Mouse (Mus musculus) erythroblast, embryonic 14.5 days (primary cell): ENCODE results near the gene Fam184b. TPM values are rescaled to one million over a fixed set of nuclear protein-coding genes. Genes with fewer than 3 reads are reported as not detected.

ENCODE experiments used
- H3K27me3 ChIP-seq: 2 replicates; pipeline ENCODE4 v1.6.1; 2012; ENCODE audit warnings: inconsistent platforms; ENCODE audit not compliant: control insufficient read depth
- H3K36me3 ChIP-seq: 2 replicates; pipeline ENCODE4 v1.6.1; 2012; ENCODE audit warnings: mild to moderate bottlenecking, inconsistent platforms; ENCODE audit not compliant: control insufficient read depth
- H3K4me1 ChIP-seq: 2 replicates; pipeline ENCODE4 v1.6.1; 2012; ENCODE audit warnings: inconsistent platforms; ENCODE audit not compliant: control insufficient read depth
- H3K4me3 ChIP-seq: replicated peaks from 2 replicates; pipeline ENCODE3; 2012; ENCODE audit warnings: moderate library complexity, mild to moderate bottlenecking, inconsistent platforms
- H3K9me3 ChIP-seq: 2 replicates; pipeline ENCODE4 v1.6.1; 2012; ENCODE audit warnings: low read length, inconsistent platforms, mixed read lengths; ENCODE audit not compliant: control insufficient read depth
- GATA1 ChIP-seq: IDR thresholded peaks from 2 replicates; pipeline ENCODE4 v1.6.1; 2012; ENCODE audit warnings: low read length, inconsistent platforms, mixed read lengths
- TAL1 ChIP-seq: IDR thresholded peaks from 3 replicates; pipeline ENCODE4 v1.6.1; 2012; ENCODE audit warnings: low read length, inconsistent platforms, mixed read lengths
- polyA plus RNA-seq: library from polyadenylated mRNA; stranded (reverse); fragments of >175 nt; gene quantifications from 2 replicates; pipeline ENCODE4 v1.2.3, GENCODE M21; 2012

Fam184b gene
- polyA plus RNA-seq, 1 experiment: not detected

- H3K4me3 ChIP-seq: peak within 1 kb of the TSS; percentile 74
- peaks cover 21% of the 10 kb centered on the region for H3K4me1 ChIP-seq
- H3K27me3 ChIP-seq: peaks cover 9% of the 10 kb centered on the region
- TF ChIP-seq GATA1 (no peak), TAL1 (no peak)
- no peaks in the 10 kb centered on the region for H3K9me3 ChIP-seq
- peaks cover 20% of the 10 kb centered on the region for H3K36me3 ChIP-seq
Measured at GRCm38 (mm10) chr5:45493191-45494092, 146.0 kb downstream of the Fam184b start, which contains the start of gene Lap3. Lap3 (plus strand) TSS chr5:45493374.

- no peak overlapping the region for H3K4me3 ChIP-seq
Measured at GRCm38 (mm10) chr5:45491776-45492175, 147.6 kb downstream of the Fam184b start.

DNA sequence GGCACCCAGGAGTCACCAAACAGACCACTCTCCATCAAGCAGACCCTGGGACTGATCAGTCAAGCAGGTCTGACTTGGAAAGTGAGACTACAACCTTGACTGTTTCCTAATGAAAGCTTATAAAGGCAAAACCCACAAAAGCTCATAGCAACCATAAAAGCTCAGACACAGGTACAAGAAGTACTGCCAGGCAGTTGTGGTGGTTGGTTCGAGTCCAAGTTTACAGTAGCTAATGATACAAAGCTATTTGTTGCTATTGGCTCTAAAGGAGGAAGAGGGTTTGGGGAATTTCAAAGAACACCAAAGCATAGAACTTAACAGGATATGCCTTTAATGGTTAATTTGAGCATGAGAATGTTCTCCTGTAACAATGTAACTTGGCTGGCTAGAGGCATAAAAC lies 155.8 kb downstream of the Fam184b start:
- no peaks in the 10 kb centered on the region for H3K9me3 ChIP-seq
- no peak overlapping the region for H3K4me3 ChIP-seq
- no peaks in the 10 kb centered on the region for H3K27me3 ChIP-seq
- TF ChIP-seq TAL1 (no peak), GATA1 (no peak)
- H3K36me3 ChIP-seq: no peaks in the 10 kb centered on the region
- H3K4me1 ChIP-seq: no peaks in the 10 kb centered on the region

More at GRCm38 (mm10) chr5:45491776-45492175, 147.6 kb downstream of the Fam184b start:
- Histone ChIP-seq H3K9me3 (no peaks in the 10 kb centered on the region), H3K4me1 (peaks cover 21% of the 10 kb centered on the region), H3K27me3 (peaks cover 9% of the 10 kb centered on the region), H3K36me3 (peaks cover 7% of the 10 kb centered on the region)
- TF ChIP-seq TAL1: no peak
- no peak for TF ChIP-seq GATA1

DNA sequence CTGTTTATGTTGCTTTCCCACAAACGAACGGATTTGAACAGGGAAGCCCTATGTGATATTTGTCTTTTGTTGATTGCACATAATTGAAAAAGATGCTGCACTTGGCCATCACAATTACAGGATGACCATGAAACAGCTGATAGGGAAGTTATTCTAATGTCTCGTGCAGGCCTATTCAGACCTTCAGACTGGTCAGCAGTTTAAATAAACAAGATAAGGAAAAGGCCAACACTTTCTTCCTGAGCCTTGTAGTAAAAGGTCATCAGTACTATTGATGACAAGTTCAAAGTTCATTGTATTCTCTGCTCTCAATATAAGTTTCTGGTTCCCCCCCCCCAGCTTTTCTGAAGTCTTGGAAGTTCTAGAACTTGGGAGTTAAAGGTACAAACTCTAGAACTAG lies 156.8 kb downstream of the Fam184b start:
- Histone ChIP-seq H3K27me3 (no peaks in the 10 kb centered on the region), H3K36me3 (no peaks in the 10 kb centered on the region), H3K4me1 (no peaks in the 10 kb centered on the region), H3K4me3 (no peak overlapping the region), H3K9me3 (no peaks in the 10 kb centered on the region)
- no peak for TF ChIP-seq TAL1
- TF ChIP-seq GATA1: no peak

- Histone ChIP-seq H3K4me3 (no peak overlapping the region), H3K4me1 (no peaks in the 10 kb centered on the region), H3K36me3 (no peaks in the 10 kb centered on the region), H3K9me3 (no peaks in the 10 kb centered on the region), H3K27me3 (no peaks in the 10 kb centered on the region)
- TF ChIP-seq GATA1 (no peak), TAL1 (no peak)
Measured at GRCm38 (mm10) chr5:45481125-45481524, 158.3 kb downstream of the Fam184b start.

GRCm38 (mm10) chr5:45480066-45480465 lies 159.3 kb downstream of the Fam184b start:
- H3K27me3 ChIP-seq: no peaks in the 10 kb centered on the region
- no peak overlapping the region for H3K4me3 ChIP-seq
- H3K36me3 ChIP-seq: no peaks in the 10 kb centered on the region
- H3K9me3 ChIP-seq: no peaks in the 10 kb centered on the region
- no peaks in the 10 kb centered on the region for H3K4me1 ChIP-seq
- TF ChIP-seq GATA1 (no peak), TAL1 (no peak)

Other genes with a start within 250 kb of the Fam184b start
- 0.74 and 0.84 TPM in 2 replicates for gene Qdpr, start 189.4 kb downstream of the Fam184b start, polyA plus RNA-seq
- gene Clrn2, start 185.9 kb downstream of the Fam184b start, polyA plus RNA-seq: not detected in 2 replicates
- 0.49 and 0.70 TPM in 2 replicates for gene Lap3, start 146.2 kb downstream of the Fam184b start, polyA plus RNA-seq
- 4.4 and 4.9 TPM in 2 replicates for gene Med28, start 119.4 kb downstream of the Fam184b start, polyA plus RNA-seq
- gene Ncapg, start 30.3 kb upstream of the Fam184b start, polyA plus RNA-seq: 0.84 and 1.3 TPM in 2 replicates
- 0.18 and 0.55 TPM in 2 replicates for gene Lcorl, start 218.0 kb upstream of the Fam184b start, polyA plus RNA-seq